Mouse (Mus musculus) myocyte (in vitro differentiated cells): Measurements from ENCODE around the gene Shroom3.

Experiments
- CEBPB ChIP-seq: IDR thresholded peaks from 2 replicates; pipeline ENCODE4 v1.6.1; 2011; ENCODE audit warnings: mild to moderate bottlenecking, moderate library complexity; ENCODE audit not compliant: poor library complexity, insufficient read depth, severe bottlenecking
- E2F4 ChIP-seq: IDR thresholded peaks from one replicate; pipeline ENCODE4 v1.6.1; 2011; ENCODE audit warnings: mild to moderate bottlenecking, control low read depth, moderate library complexity; ENCODE audit not compliant: insufficient read depth
- MAX ChIP-seq: IDR thresholded peaks from one replicate; pipeline ENCODE4 v1.6.1; 2011; ENCODE audit warnings: low read depth, mild to moderate bottlenecking, control low read depth
- MYOD1 ChIP-seq, 3 experiments: IDR thresholded peaks; one replicate each; pipeline ENCODE4 v1.6.1; 2011; ENCODE audit warnings: control low read depth in 2 of 3, low read depth in 2 of 3, mild to moderate bottlenecking in 2 of 3, moderate library complexity in 1 of 3; ENCODE audit not compliant: insufficient read length in 2 of 3, control insufficient read depth in 1 of 3
- MYOG ChIP-seq, 3 experiments: IDR thresholded peaks; one replicate each; pipeline ENCODE4 v1.6.1; 2011; ENCODE audit warnings: control low read depth in 2 of 3, low read depth in 2 of 3, mild to moderate bottlenecking in 2 of 3; ENCODE audit not compliant: insufficient read length in 2 of 3, control insufficient read depth in 1 of 3, insufficient read depth in 1 of 3
- POLR2A ChIP-seq: IDR thresholded peaks from one replicate; pipeline ENCODE4 v1.6.1; 2011; ENCODE audit warnings: low read depth, mild to moderate bottlenecking, control low read depth, moderate library complexity; ENCODE audit not compliant: insufficient read length
- POLR2AphosphoS2 ChIP-seq: IDR thresholded peaks from one replicate; pipeline ENCODE4 v1.6.1; 2011; ENCODE audit warnings: low read depth, control low read depth; ENCODE audit not compliant: insufficient read length
- REST ChIP-seq: IDR thresholded peaks from one replicate; pipeline ENCODE4 v1.6.1; 2011; ENCODE audit warnings: mild to moderate bottlenecking, control low read depth, moderate library complexity; ENCODE audit not compliant: insufficient read depth, insufficient read length
- SRF ChIP-seq: IDR thresholded peaks from one replicate; pipeline ENCODE4 v1.6.1; 2011; ENCODE audit warnings: low read depth; ENCODE audit not compliant: control insufficient read depth, insufficient read length
- TCF12 ChIP-seq: IDR thresholded peaks from one replicate; pipeline ENCODE4 v1.6.1; 2011; ENCODE audit warnings: mild to moderate bottlenecking, control low read depth; ENCODE audit not compliant: poor library complexity, insufficient read depth, severe bottlenecking
- USF1 ChIP-seq: IDR thresholded peaks from one replicate; pipeline ENCODE4 v1.6.1; 2011; ENCODE audit warnings: low read depth, mild to moderate bottlenecking, control low read depth, moderate library complexity

DNA sequence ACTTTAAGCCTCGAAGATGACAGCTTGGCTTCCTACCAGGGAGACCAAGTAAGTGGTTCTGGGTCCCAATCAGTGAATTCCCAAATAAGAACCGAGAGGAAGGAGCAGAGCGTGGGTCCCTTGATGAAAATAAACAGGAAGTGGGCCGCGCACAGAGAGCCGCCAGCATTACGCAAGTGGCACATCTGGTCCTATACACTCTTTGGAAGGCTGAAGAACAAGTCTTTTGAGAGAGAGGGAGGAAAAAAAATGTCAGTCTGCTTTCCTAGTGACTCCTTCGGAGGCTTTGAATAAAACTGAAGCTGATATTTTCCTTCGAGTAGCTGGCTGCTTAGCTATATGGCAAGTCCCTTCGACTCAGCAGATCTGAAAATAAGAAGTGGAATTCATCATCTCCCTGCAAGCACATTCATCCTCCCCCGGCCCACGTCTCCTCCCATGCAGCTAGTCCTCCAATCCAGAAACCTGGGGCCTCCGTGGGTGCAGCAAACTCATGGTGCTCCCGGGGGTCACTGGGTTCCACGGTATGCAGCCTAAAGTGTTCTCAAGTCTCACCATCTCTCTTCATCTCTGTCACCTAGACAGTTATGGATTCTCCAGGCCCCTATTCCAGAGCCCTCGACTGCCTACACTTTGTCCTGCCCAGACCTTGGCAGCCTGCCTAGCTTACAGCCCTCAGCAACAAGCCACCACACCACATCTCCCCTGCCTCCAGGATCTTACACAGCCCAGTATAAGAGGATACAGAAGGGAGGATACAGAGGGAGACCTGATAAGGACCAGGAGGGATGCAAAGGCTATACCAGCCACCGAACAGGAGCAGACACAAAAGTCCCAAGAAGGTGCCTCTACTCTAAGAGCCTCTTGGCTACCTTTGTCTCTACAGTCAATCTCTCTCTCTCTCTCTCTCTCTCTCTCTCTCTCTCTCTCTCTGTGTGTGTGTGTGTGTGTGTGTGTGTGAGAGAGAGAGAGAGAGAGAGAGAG is 317.8 kb downstream of the Shroom3 start:
- TF ChIP-seq MAX (no peak), POLR2A (no peak), USF1 (no peak), REST (no peak), SRF (no peak), MYOD1 (IDR thresholded peaks at IDR 0.05; ENCODE audit: control insufficient read depth in 1 of 3, insufficient read length in 2 of 3, low read depth in 2 of 3) (no peak), E2F4 (no peak), CEBPB (no peak), TCF12 (no peak), POLR2AphosphoS2 (no peak), MYOG (IDR thresholded peaks at IDR 0.05; ENCODE audit: control insufficient read depth in 1 of 3, insufficient read depth in 1 of 3, insufficient read length in 2 of 3, low read depth in 2 of 3) (no peak)
